Mouse (Mus musculus): ENCODE results near the gene Sorcs2.

Gene Sorcs2

DNA sequence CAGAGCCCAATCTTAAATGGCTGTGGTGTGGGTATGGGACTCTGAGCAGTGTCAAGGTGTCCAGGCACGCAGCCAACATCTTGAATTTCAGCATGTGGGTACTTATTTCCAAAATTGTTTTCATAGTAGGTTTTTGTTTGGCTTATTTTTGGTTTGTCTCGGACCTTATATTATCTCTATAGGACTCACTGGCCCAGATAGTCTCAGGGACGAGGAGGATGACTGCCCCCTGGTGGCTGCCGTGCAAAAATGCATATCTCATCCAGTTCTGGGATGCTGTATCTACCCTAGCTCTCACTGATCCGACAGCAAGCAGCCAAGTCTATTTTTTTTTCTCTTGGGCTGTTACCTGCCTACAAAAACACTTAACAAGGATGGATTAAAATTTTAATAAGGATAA, 422.3 kb downstream of the Sorcs2 start:
- peak; percentile 28 to 56 for DNase-seq

DNA sequence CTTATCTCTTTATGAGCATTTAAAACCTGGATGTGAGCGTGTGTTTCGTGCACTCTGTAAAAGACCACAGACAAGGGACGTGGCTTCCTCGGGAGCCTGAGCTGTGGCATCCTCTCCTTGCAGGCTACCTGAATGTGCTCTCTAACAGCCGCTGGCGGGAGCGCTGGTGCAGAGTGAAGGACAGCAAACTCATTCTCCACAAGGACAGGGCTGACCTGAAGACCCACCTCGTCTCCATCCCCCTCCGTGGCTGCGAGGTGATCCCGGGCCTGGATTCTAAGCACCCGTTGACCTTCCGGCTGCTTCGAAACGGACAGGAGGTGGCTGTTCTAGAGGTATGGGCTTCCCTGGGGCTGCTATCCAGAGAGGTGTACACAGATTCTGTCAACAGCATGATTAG, 423.7 kb downstream of the Sorcs2 start:
- no peak for DNase-seq

DNA sequence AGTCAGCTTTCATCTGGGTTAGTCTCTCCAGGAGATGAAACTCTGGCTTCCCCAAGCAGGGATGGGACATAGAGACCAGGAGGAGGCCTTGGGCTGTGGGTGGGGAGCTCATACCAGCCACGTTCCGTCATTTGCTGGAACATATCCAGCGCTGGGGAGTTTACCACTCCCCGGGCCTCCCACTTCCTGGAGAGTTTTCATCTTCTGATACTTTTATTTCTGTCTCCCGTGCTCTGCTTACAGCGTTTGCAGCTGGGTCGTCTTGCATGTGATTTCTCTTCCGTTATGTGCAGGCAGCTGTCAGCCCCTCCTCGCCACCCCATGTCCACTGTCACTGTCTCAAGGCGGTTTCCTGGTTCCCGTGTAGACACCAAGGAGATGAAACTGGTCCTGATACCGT, 424.1 kb downstream of the Sorcs2 start:
- DNase-seq, result peak; percentile 83 to 88

DNA sequence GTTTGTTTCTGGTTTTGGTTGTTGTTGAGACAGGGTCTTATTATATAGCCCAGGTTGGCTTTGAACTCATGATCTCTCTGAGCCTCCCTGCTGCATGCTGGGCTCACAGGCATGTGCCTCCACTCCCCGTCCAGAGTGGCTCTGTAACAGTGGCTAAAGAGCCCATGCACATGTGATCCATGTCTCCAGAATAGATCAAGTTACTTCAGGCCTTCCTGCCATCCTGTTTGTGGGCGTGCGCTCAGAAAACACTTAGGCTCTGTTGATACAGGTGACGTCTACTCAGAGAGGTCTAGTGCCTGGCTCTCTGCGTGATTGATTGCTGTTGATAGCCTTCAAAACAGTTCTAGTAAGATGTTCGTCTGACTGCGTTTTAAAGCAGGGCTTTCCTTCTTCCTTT, 425.2 kb downstream of the Sorcs2 start:
- DNase-seq, result peak; percentile 47 to 73

DNA sequence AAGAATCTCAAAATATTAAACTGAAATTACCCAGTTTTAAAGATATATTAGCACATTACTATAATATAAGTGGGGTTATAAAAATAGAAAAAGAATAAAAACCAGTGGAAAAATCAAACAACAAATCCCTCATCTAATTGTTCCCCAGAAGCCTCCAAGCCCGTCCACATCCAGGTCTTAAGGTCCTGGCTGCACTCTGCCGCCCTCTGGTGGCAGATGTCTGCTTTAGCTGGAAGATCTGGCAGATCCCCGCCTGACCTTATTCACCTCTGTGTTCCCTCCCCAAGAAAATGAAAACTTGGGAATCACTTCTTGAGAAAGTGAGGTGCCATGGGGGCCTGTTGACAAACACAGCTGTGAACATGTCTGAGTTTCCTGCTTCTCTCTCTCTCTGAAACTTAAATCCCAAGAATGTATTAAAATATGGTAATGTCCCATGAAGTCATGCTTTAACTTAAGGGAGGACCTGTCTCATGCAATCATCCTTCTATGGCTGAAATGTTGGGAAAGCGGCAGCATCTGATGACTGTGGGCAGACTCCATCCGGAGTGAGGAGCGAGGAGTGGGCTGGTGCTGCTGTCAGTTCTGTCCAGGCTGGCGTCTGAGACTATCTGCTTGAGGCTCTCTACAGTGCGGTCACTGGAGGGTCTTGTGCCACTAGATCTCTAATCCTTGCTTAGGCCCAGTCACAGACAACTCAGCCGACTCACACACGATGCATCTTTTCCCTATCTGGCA, 425.9 kb downstream of the Sorcs2 start:
- peak; percentile 58 to 70 for DNase-seq

DNA sequence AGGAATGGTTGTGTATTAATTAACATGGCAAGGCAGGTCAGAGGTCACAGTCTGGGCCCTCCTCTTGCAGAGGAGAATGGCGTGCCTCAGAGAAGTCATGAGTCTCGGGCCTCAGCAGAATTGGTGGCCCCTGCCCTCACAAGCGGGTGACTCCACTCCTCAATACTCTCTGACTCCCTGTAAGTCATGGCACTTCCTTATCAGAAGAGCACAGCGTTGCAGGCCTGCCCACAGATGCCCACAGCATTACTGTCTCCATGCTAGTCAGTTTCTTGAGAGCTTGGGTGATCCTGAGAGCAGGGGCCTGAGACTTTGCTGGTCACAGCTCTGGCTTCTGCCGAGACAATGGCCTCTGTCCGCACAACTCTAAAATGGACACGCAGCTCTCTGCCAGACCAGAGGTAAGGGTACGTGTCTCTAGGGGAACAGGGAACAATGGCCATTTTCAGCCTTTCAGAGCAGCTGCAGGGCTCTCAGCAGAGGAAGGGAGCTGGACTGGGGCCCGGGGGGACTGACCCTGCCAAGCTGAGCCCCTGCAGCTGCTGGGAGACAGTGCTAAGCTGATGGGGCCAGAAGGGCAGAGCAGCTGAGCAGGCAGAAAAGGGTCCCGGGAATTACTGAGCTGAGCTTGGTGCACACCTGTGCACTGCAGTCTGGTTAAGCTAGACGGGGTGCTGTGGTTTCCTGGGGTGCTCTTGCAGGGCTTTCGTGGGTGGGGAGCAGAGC, 427.4 kb downstream of the Sorcs2 start:
- peak; percentile 23 to 24 for DNase-seq

DNA sequence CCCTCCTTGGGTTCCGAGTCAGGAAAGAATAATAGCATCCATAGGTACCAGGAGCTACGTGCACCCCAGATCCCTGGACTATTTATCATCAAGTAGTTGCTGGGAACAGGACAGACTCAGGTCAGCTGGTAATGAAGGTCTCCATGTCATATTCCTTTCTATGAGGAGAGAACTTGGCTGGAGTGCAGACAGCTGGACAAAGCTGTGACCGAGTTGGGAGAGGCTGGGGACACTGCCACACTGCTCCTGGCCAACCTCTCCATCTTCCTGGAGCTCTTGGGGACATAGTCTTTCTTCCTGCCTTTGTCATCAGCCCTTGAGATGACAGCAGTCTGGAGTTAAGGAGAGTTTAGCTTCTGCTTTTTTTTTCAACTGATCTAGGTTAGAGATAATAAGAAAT, 428.1 kb downstream of the Sorcs2 start:
- no peak for DNase-seq

Measured in lung, adult 18-20 months (tissue).